Mouse (Mus musculus) fat pad, adult 2 months (tissue): Measurements from ENCODE around the gene Nrtn.

Source experiments
- DNase-seq: peaks from one replicate; pipeline ENCODE4 v3.0.0-alpha.2; 2011; ENCODE audit warnings: low read depth, low spot score; ENCODE audit errors: extremely low read depth

The Nrtn gene

GRCm38 (mm10) chr17:56762769-56763731, 5.7 kb upstream of the Nrtn start:
- DNase-seq = no peak

- no peak for DNase-seq
Observed at GRCm38 (mm10) chr17:56761991-56762410, 4.7 kb upstream of the Nrtn start.

DNA sequence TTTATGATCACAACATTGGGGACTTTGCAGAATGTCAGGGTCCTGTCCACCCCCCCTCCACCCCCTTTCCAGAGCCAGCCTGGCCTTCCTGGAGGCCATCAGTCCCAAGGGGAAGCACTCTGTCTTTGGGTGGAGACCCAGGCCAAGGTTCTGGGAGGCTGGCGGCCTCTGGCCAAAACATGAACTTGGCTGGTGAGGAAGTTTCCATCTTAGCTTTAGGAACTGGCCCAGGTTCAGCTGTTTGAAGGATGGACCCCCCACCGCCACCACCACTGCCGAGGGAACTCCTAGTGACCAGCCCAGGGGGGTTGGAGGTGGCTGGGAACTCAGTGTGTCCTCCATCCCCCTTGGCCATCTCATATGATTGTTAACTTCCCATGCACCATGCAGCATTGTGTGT, 3.7 kb upstream of the Nrtn start:
- DNase-seq = no peak

GRCm38 (mm10) chr17:56759261-56759660, 1.9 kb upstream of the Nrtn start:
- DNase-seq = no peak

DNA sequence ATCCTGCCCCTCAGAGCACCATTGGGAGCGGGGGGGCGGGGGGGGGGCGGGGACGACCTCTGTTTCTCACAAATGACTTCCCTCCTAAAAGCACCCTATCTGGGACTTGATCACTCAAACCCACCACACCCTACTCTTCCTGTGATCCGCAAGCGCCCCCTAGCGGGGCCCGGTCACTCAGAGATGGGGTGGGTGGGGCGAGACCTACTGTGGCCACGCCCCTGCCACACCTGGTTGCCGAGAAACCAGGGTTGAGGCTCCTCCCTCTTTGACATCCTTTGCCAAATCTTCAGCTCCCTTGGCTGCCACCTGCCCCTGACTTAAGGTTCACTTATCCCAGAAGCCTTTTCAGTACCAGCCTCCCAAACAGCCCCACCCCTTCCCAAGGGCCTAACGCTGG, 802 bp upstream of the Nrtn start:
- DNase-seq = no peak

- no peak for DNase-seq
Observed at GRCm38 (mm10) chr17:56756703-56757399, 479 bp downstream of the Nrtn start.

DNA sequence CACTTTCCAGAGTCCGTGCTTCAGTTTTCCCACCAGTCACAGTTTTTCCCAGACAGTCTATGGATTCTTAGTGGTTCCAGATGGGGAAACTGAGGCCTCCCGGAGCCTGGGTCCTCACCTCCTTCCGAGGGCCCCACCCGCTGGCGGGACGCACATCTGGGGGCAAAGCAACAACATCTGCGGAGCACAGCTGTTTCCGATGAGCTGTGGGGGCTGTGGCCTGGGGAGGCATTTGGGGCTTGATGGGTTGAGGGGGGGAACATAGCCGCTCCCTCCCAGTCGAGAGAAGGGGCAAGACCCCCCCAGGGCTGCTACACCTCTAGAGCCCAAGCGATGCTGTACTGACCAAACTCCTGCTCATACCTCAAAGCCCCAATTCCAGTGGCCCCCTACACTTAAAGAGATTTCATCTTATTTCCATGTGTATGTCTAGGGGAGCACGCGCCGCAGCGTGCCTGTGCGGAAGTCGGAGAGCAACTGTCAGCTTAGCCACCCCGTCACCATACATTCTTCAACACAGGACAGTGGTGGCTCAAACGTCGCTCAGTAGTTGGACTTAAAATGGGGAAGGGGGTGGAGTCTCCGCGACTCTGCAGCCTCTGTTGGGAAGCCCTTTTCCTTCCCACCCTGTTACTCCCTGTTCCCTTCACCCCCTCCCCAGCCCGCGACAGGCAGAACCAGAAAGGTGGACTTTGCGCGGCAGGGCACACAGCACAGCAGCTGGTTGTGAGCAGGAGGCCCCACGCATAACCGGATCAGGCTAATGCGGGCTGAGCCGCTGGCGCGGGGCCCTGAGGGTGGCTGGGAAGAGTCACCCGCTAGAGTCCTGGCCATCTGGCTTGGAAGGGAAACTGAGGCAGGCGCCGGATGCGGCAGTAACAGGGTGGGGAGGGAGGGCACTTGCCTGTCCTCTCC, 2.8 kb downstream of the Nrtn start:
- no peak for DNase-seq

GRCm38 (mm10) chr17:56753452-56753851, 3.9 kb downstream of the Nrtn start:
- no peak for DNase-seq

DNA sequence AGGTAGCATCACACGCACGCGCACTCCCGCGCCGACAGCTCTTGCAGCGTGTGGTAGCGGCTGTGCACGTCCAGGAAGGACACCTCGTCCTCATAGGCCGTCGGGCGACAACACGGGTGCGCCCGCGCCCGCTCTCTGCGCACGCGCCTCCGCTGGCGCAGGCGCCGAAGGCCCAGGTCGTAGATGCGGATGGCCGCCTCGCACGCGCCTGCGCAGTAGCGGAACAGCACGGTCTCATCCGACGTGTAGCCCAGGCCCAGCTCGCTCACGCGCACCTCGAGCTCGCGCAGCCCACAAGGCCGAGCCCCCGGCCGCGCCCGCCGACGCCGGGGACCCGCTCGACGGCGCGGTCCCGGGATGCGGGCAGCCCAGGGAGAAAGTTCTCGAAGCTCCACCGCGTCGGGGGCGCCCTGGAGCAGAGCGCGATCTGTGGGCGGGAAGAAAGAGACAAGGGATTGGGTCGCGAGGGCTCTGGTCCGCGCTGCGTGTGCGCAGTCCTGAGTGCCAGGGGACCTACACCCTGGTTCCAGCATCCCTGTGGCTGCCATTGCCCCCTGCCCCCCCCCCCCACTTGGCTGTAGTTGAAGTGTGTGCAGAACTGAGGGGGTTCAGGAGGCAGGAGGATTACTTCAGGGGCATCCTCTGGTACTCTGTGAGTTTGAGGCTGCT, 5.8 kb downstream of the Nrtn start:
- DNase-seq = no peak

GRCm38 (mm10) chr17:56744173-56744572, 13.2 kb downstream of the Nrtn start:
- DNase-seq = no peak

- DNase-seq = no peak
Observed at GRCm38 (mm10) chr17:56740788-56741160, 16.6 kb downstream of the Nrtn start.

GRCm38 (mm10) chr17:56740118-56740787, 17.1 kb downstream of the Nrtn start:
- no peak for DNase-seq

GRCm38 (mm10) chr17:56738221-56738620, 19.1 kb downstream of the Nrtn start:
- DNase-seq = no peak

GRCm38 (mm10) chr17:56736534-56736933, 20.8 kb downstream of the Nrtn start:
- DNase-seq = no peak

- no peak for DNase-seq
Observed at GRCm38 (mm10) chr17:56729656-56730055, 27.7 kb downstream of the Nrtn start.

- no peak for DNase-seq
Observed at GRCm38 (mm10) chr17:56729151-56729550, 28.2 kb downstream of the Nrtn start.

DNA sequence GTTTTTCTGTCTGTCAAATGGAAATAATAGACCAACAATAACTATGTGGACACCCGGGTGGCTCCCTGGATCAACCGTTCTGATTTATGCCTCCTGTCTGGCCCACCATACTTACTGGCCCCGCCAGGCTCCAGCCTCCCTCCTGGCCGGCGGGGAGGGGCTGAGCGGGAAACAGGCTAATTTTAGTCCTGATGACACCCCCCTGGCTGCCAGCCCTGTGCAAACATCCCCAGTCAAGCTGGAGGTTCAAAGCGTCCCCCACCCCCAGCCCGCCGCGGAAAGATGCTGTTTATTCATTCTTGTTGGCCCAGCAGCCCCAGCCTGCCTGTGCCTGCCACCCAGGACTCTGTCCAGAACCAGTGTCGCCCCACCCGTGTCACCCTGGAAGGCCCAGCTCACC, 29.2 kb downstream of the Nrtn start:
- no peak for DNase-seq

GRCm38 (mm10) chr17:56727659-56728058, 29.7 kb downstream of the Nrtn start:
- no peak for DNase-seq

- DNase-seq = no peak
Observed at GRCm38 (mm10) chr17:56727029-56727649, 30.2 kb downstream of the Nrtn start.
